In the genomic region with DNA sequence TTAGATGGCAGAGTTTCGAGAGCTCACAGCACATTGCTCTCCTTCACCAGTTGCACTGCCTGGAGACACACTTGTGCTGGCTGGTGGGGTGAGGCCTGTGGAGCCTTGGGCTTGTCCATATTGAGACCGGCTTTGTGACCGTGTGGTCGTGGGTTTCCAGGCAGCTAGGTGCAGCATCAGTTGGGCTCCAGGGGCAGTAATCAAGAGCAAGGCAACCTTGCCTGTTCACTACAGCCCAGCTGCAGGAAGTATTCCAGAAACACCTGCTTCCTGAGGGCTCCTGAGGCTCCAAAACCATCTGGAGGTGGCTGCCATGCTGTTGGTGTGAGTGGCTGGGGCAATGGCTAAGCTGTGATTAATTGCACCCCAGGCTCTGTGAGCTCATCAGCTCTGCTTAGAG, we compare ENCODE assay signal across 21 mouse cellular contexts. TPM values are rescaled to one million over a fixed set of nuclear protein-coding genes. Genes with fewer than 3 reads are reported as not detected.
"Had no signal": no experiment of that assay in that cellular context is flagged by ENCODE, and none has a peak within 500 bp of the region (broad histone marks: within the 10 kb centered on the region; RNA-seq: fewer than 3 reads in every experiment).

No protein-coding gene starts in this region.

- DNase-seq: gastrocnemius, adult 2 months; gastrocnemius, postnatal 10 days; gastrocnemius, postnatal 25 days; heart, postnatal 4 days; kidney, adult 18-20 months; kidney, adult 8-10 months; liver; liver, embryonic 13.5 days had no signal

- H3K9ac ChIP-seq: heart, embryonic 12.5 days; hindbrain, embryonic 12.5 days; hindbrain, embryonic 14.5 days; intestine, embryonic 15.5 days; limb, embryonic 12.5 days; liver, embryonic 13.5 days had no signal

- H3K4me1 ChIP-seq: liver, embryonic 13.5 days had no signal

- H3K9me3 ChIP-seq: hindbrain, embryonic 10.5 days; hindbrain, embryonic 12.5 days; intestine, embryonic 15.5 days; limb, embryonic 12.5 days; liver, embryonic 13.5 days had no signal

- H3K36me3 ChIP-seq: heart, embryonic 12.5 days; hindbrain, embryonic 10.5 days; hindbrain, embryonic 12.5 days; intestine, embryonic 15.5 days; limb, embryonic 12.5 days; liver, embryonic 13.5 days had no signal

- H3K27me3 ChIP-seq: heart, embryonic 12.5 days; hindbrain, embryonic 12.5 days; intestine, embryonic 15.5 days; limb, embryonic 12.5 days had no signal

- H3K4me2 ChIP-seq: heart, embryonic 12.5 days; hindbrain, embryonic 12.5 days; hindbrain, embryonic 14.5 days; intestine, embryonic 15.5 days; limb, embryonic 12.5 days; liver, embryonic 11.5 days; liver, embryonic 13.5 days had no signal

- H3K4me3 ChIP-seq: gastrocnemius, adult 2 months; heart, adult 2 months; heart, embryonic 12.5 days; hindbrain, embryonic 10.5 days; hindbrain, embryonic 12.5 days; intestine, embryonic 15.5 days; layer of hippocampus, adult 2 months; left cerebral cortex, adult 2 months; limb, embryonic 12.5 days; liver, embryonic 13.5 days had no signal

- H3K27ac ChIP-seq: gastrocnemius, adult 2 months; heart, adult 2 months; hindbrain, embryonic 10.5 days; hindbrain, embryonic 12.5 days; hindbrain, embryonic 14.5 days; intestine, embryonic 15.5 days; layer of hippocampus, adult 2 months; left cerebral cortex, adult 2 months; limb, embryonic 12.5 days; liver, embryonic 13.5 days had no signal

- ATAC-seq: hindbrain, embryonic 16.5 days; inflammation-experienced regulatory T-cells, adult 6 months; intestine, embryonic 15.5 days; intestine, postnatal 0 days had no signal

RNA-seq across cellular contexts. Expression of a gene that starts 47.9 kb away (rescaled TPM):
- polyA plus RNA-seq: inflammation-experienced regulatory T-cells, adult 6 months had no signal
